Mouse (Mus musculus) neutrophil, adult 83 days (primary cell): ENCODE data around the gene Ubxn2a. TPM values are rescaled to one million over a fixed set of nuclear protein-coding genes. Genes with fewer than 3 reads are reported as not detected.

ENCODE experiments used
- total RNA-seq, 2 experiments: library from RNA; stranded (reverse); gene quantifications; one replicate each; pipeline ENCODE4 v1.2.4; 2023

The Ubxn2a gene
- total RNA-seq, result 10 to 100 TPM; 16.4 to 18.6 TPM

DNA sequence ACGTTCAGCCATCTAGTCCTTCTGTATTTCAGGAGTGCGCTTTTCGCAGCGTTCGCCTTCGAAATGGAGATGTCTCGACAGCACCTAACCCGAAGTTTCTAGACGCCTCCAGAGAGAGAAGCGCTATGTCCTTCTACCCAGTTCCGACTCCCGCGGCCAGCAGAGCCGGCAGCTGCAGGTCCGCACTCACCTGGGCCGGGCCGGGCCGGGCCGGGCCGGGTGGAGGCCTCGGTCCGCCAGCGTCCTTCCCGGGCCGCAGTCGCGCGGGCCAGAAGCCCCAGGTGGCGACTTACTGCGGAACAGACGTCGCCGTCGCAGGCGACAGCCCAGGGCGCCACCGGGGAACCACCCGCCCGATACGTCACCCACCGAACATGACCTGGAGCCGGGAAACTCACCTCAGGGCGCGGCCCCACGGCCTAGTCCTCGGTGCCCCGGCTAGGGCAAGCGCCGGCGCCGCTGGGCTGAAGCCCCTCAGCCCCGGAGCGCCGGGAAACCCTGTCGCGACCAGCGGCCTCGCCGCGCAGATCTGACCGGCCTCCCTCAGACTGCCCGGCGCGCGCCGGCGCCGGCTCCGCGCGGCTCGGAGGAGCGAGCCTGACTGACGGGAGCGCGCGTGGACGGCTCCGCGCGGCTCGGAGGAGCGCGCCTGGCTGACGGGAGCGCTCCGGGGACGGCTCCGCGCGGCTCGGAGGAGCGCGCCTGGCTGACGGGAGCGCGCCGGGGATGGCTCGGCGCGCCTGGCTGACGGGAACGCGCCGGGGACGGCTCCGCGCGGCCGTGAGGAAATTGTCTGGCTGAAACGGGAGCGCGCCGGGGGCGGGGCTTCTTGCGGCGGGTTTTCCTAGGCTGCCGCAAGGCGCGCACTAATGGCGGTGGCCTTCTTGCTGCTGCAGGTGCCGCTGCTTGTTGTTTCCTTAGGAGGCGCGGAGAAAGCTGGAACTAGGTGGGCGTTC lies at the start of gene Ubxn2a:
Ubxn2a (minus strand) TSS at position 755 of the 956 bp plus-strand sequence.

DNA sequence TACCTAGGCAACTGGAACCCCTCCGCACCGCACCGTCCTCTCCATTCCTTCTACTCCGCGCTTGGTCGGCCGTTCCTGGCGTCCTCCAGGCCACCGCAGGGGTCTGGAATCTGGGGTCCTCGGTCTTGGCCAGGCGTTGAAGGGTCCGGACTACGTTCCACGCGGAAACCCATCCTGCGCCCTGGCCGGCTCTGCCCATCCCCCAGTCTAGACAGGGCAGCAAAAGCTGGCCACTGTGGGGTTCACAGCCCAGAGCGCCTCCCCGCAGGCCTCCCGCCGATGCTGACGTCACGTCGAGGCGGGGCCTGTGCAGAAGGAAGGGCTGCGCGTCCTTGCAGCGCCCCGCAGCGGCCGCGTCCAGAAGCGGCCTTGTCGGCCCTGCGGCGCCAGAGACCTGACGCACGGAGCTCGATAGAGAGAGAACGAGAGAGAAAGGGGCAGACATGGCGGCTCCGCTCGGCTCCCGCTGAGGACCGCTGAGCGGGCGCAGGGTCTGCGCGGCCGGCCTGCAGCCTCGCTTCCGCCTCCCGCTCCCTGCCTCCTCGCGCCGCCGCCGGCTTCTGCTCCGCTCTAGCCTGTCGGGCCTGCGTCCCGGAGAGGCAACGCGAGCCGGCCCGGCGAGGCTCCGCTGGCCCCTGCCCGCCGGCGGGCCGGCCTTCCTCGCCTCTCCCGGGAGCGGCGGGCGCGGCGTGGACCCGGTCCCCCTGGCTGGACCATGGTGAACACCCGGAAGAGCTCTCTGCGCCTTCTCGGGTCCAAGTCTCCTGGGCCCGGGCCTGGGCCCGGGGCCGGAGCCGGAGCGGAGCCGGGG lies 9.7 kb upstream of the Ubxn2a start, which contains the start of gene Atad2b:
Atad2b (plus strand) TSS at position 360 of the 811 bp plus-strand sequence.

DNA sequence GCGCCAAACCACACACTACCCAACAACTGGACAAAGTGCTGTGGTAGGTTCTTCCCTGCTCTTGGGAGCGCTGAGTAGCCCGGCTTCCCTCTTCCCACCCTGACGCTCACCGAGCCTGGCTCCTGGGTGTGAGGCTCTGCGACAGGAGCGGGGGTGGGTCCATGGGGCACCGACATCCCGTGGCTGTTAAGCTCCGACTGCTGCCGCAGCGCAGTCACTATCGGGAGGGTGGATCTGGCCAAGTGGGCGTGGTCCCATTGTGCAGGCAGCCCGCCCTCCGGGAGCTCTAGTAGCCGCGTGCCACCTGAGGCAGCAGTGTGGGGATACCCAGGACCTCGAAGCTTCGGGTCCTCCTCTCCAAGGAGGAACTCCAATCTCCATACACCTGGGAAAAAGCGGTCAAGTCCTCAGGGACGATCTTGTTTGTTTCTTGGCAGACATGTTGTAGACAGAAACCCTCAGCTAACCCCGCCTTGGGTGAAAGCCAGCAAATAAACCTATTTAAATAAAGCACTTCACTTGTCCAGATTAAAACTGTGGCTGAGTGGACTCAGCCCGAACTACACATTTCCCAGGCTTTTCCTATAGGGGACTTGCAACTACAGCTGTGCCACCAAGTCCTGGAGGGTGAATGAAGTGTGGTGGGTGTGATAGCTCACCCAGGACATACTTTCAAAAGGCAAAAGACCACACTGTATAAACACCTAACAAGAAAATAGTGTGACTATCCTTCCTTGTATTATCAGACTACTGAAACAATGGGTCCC lies 33.2 kb downstream of the Ubxn2a start, which contains the start of gene Mfsd2b:
Mfsd2b (minus strand) TSS at position 199 of the 767 bp plus-strand sequence.

DNA sequence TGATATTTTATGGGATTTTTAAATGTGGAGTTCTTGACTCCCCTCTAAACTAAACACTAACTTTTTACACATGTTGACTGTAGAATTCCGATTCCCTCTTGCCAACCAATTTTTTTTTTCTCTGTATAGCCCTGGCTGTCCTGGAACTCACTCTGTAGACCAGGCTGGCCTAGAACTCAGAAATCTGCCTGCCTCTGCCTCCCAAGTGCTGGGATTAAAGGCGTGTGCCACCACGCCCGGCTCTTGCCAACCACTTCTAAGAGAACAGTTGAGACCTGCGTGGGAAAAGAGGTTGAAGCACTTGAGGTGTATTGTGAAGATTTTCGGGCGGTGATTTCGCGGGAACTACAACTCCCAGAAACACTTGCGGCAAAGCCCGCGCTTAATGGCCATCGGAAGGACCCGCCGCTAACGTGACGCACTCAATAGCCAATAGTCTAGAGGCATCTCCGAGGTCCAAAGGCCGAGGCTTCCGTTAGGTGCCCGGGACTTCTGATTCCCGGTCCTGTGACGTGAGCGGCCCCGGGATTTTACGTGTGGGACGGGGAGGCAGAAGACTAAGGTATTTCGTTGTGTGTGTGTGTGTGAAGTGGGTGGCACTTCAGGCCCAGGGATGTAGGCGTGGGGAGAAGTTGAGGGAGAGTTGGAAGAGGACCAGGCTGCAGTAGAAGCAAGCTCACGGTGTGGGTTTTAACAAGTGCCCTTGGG lies 64.5 kb downstream of the Ubxn2a start, which contains the start of gene Wdcp:
Wdcp (plus strand) TSS at position 414 of the 708 bp plus-strand sequence.

DNA sequence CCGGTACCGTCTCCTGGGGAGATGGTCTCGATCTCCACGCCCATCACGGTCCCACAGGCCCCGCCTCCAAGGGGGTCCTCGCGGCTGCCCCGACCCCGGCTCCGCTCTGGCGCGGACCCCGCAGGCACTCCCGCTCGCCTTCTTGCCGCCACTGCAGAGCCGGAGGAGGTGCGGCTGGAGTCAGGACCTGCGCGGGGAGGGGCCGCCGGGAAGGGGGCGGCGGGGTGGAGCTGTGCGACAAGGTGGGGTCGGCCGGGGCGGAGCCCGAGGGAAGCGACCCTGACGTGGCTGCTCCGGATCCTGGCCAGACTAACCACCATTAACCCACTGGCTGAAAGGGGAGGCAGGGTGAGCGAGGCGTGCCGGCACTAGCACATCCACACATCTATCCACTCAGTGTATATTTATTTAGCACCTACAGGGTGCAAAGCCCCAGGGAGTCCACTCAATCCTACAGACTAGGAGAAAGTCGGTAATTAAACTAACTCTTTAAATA lies 66.1 kb downstream of the Ubxn2a start, which contains the start of gene Fkbp1b:
Fkbp1b (minus strand) TSS at position 200 of the 496 bp plus-strand sequence.

Other genes starting within 250 kb of the Ubxn2a start
- not detected for gene Fam228a, start 169.3 kb downstream of the Ubxn2a start, total RNA-seq
- gene Pfn4, start 138.7 kb downstream of the Ubxn2a start, total RNA-seq, result under 1 TPM; 0.31 to 0.57 TPM
- 1 to 10 TPM; 1.0 to 2.1 TPM for gene Fam228b, start 138.4 kb downstream of the Ubxn2a start, total RNA-seq
- gene Sf3b6, start 90.2 kb downstream of the Ubxn2a start, total RNA-seq, result 100 to 1,000 TPM in 1 of 2 experiments, 10 to 100 TPM in 1; 97.0 to 102 TPM
- gene Fkbp1b, start 66.1 kb downstream of the Ubxn2a start, total RNA-seq, result 10 to 100 TPM in 1 of 2 experiments, 1 to 10 TPM in 1; 9.2 to 10.7 TPM
- 1 to 10 TPM; 8.0 to 8.6 TPM for gene Wdcp, start 64.4 kb downstream of the Ubxn2a start, total RNA-seq
- gene Mfsd2b, start 33.3 kb downstream of the Ubxn2a start, total RNA-seq, result 10 to 100 TPM; 13.1 to 22.8 TPM
- gene Atad2b, start 9.6 kb upstream of the Ubxn2a start, total RNA-seq, result 10 to 100 TPM; 70.9 to 82.2 TPM